Mouse (Mus musculus) spleen, adult 2 months (tissue): ENCODE data around the gene Cfl2.

Experiments
- CTCF ChIP-seq: fragments of 200-500 bp; IDR thresholded peaks from 2 replicates; pipeline ENCODE4 v1.5.1; 2011; ENCODE audit warnings: mild to moderate bottlenecking, inconsistent platforms; ENCODE audit not compliant: insufficient read depth, insufficient read length, insufficient replicate concordance; ENCODE audit errors: extremely low read depth
- POLR2A ChIP-seq: fragments of 200-500 bp; IDR thresholded peaks from 2 replicates; pipeline ENCODE4 v1.6.1; 2011; ENCODE audit warnings: low read depth, low read length, inconsistent platforms

- no peak for TF ChIP-seq CTCF
- TF ChIP-seq POLR2A, result no peak
These were observed 14.2 kb upstream of the Cfl2 start for GRCm38 (mm10) chr12:54876879-54877278.
